Mouse (Mus musculus) heart, embryonic 14.5 days (tissue): ENCODE results near the gene Klk1b24. TPM values are rescaled to one million over a fixed set of nuclear protein-coding genes. Genes with fewer than 3 reads are reported as not detected.

Experiments
- polyA plus RNA-seq: library from polyadenylated mRNA; unstranded; fragments of >200 nt; fragmentation: Nextera tagmentation; extraction: Ambion mirVana; gene quantifications from 2 replicates; pipeline ENCODE4 v1.2.1, GENCODE M21; 2014

Klk1b24 gene
- polyA plus RNA-seq, 1 experiment from 2014 or later: not detected

Other genes with a start within 250 kb of the Klk1b24 start
- not detected in 2 replicates for gene Klk1b8, start 237.6 kb upstream of the Klk1b24 start, polyA plus RNA-seq
- not detected in 2 replicates for gene Klk1b1, start 221.5 kb upstream of the Klk1b24 start, polyA plus RNA-seq
- not detected in 2 replicates for gene Klk1b9, start 212.2 kb upstream of the Klk1b24 start, polyA plus RNA-seq
- not detected in 2 replicates for gene Klk1b11, start 192.4 kb upstream of the Klk1b24 start, polyA plus RNA-seq
- not detected in 2 replicates for gene Klk1b26, start 176.1 kb upstream of the Klk1b24 start, polyA plus RNA-seq
- not detected in 2 replicates for gene Klk1b27, start 135.9 kb upstream of the Klk1b24 start, polyA plus RNA-seq
- gene Klk1b21, start 85.9 kb upstream of the Klk1b24 start, polyA plus RNA-seq: not detected in 2 replicates
- not detected in 2 replicates for gene Klk1b22, start 75.6 kb upstream of the Klk1b24 start, polyA plus RNA-seq
- gene Klk1b16, start 51.5 kb upstream of the Klk1b24 start, polyA plus RNA-seq: not detected in 2 replicates
- gene Klk1b3, start 10.0 kb downstream of the Klk1b24 start, polyA plus RNA-seq: not detected in 2 replicates
- gene Klk1b4, start 19.2 kb downstream of the Klk1b24 start, polyA plus RNA-seq: not detected in 2 replicates
- gene Klk1b5, start 27.7 kb downstream of the Klk1b24 start, polyA plus RNA-seq: not detected in 2 replicates
- not detected in 2 replicates for gene Klk1, start 37.1 kb downstream of the Klk1b24 start, polyA plus RNA-seq
- gene Gm36864, start 47.9 kb downstream of the Klk1b24 start, polyA plus RNA-seq: not detected in 2 replicates
- 1.1 and 1.6 TPM in 2 replicates for gene 1700028J19Rik, start 58.5 kb downstream of the Klk1b24 start, polyA plus RNA-seq
- gene 2410002F23Rik, start 58.5 kb downstream of the Klk1b24 start, polyA plus RNA-seq: 54.8 and 62.7 TPM in 2 replicates
- not detected in 2 replicates for gene Acp4, start 69.1 kb downstream of the Klk1b24 start, polyA plus RNA-seq
- not detected in 2 replicates for gene Gm15517, start 73.2 kb downstream of the Klk1b24 start, polyA plus RNA-seq
- 0.81 and 0.85 TPM in 2 replicates for gene Clec11a, start 118.7 kb downstream of the Klk1b24 start, polyA plus RNA-seq
- 0.44 and 0.96 TPM in 2 replicates for gene Shank1, start 122.0 kb downstream of the Klk1b24 start, polyA plus RNA-seq
- 0.57 and 0.59 TPM in 2 replicates for gene Syt3, start 195.9 kb downstream of the Klk1b24 start, polyA plus RNA-seq
- gene 1700008O03Rik, start 197.6 kb downstream of the Klk1b24 start, polyA plus RNA-seq: 0.34 and 0.47 TPM in 2 replicates
- 4.1 and 4.5 TPM in 2 replicates for gene Lrrc4b, start 240.8 kb downstream of the Klk1b24 start, polyA plus RNA-seq